Mouse (Mus musculus) granulocyte monocyte progenitor cell, adult 5-6 weeks (primary cell): Measurements from ENCODE around the gene Rbm20. TPM values are rescaled to one million over a fixed set of nuclear protein-coding genes. Genes with fewer than 3 reads are reported as not detected.

Source experiments
- ATAC-seq: replicated peaks from 2 replicates; pipeline ENCODE4 v1.8.0; 2016; ENCODE audit warnings: mild to moderate bottlenecking, moderate TSS enrichment, inconsistent platforms; ENCODE audit not compliant: poor library complexity, severe bottlenecking
- total RNA-seq, 2 experiments: library from RNA; stranded (forward) in 1 of 2; stranded (reverse) in 1 of 2; fragments of 200-712, 200-1000 nt in 1 of 2; fragments of >200 nt in 1 of 2; fragmentation: Nextera tagmentation in 1 of 2; gene quantifications; 2 replicates each; pipeline ENCODE4 v1.2.3; 2014 to 2017

The Rbm20 gene
- total RNA-seq, 2 experiments from 2014 or later: 0.05 to 0.09 TPM

- no peak for ATAC-seq
Measured at GRCm38 (mm10) chr19:53712297-53713025, 35.4 kb downstream of the Rbm20 start.

- ATAC-seq: no peak
Measured at GRCm38 (mm10) chr19:53713364-53713763, 36.3 kb downstream of the Rbm20 start.

GRCm38 (mm10) chr19:53716469-53716868 lies 39.4 kb downstream of the Rbm20 start:
- no peak for ATAC-seq

DNA sequence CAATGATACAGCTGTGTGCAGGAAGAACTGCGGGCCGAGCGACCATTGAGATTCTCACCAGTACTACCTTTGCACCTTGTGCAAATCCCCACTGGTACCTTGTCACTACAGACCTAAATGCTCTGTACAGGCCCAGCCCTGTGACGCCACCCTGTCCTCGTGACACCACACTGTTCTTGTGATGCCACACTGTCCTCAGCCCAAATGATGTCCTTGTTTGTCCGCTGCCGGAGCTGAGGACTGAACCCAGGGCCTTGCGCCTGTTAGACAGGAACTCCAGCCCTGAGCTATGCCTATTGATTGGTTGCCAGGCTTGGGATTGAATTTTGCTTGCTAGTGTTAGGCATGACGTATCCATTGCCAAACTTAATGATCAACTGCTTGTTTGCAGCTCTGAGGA lies 40.3 kb downstream of the Rbm20 start:
- ATAC-seq: no peak

GRCm38 (mm10) chr19:53722186-53722585 lies 45.1 kb downstream of the Rbm20 start:
- ATAC-seq: no peak

- no peak for ATAC-seq
Measured at GRCm38 (mm10) chr19:53724053-53724452, 46.9 kb downstream of the Rbm20 start.

DNA sequence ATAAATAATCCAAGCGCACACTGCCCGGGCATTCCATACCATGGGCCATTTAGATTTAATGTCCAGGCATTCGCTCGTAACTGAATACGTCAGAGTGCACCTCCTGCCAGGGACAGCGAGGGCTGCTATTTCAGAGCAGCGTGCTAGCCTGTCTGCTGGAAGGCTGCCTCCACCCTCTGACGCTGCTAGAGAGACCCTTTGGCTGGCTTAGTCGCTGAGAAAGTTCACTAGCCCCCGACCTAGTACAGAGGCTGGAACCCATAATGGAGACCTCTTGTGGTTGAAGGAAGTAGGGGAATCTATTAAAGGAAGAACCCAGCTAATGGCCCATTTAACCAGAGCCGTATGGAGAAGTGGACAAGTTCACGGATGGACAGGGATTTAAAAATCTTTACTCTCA lies 49.2 kb downstream of the Rbm20 start:
- ATAC-seq: no peak

GRCm38 (mm10) chr19:53726755-53727154 lies 49.6 kb downstream of the Rbm20 start:
- no peak for ATAC-seq

- ATAC-seq: no peak
Measured at GRCm38 (mm10) chr19:53727277-53727676, 50.2 kb downstream of the Rbm20 start.

- no peak for ATAC-seq
Measured at GRCm38 (mm10) chr19:53727886-53728669, 51.0 kb downstream of the Rbm20 start.

- ATAC-seq: no peak
Measured at GRCm38 (mm10) chr19:53729919-53730318, 52.8 kb downstream of the Rbm20 start.

DNA sequence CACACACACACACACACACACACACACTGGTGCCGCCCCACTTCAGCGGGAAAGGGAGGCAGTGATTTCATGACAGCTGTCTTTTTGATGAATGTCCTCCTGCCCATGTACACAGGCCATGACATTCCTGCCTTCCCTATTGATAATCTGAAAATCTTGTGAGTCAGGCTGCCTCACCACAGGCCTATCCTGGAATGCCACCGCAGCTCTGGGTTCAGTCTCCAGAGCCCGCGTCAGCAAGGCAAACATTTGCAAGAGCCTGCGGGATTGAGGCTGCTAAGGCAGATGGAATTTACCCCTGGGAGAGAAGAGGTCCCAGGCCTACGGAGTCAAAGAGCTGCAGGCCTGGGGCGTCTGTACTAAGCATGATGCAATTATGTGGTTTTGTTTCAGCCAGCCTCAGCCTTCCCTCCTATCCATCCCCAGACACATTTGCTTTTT lies 54.7 kb downstream of the Rbm20 start:
- peak; percentile 85 for ATAC-seq

GRCm38 (mm10) chr19:53734845-53735244 lies 57.7 kb downstream of the Rbm20 start:
- no peak for ATAC-seq

DNA sequence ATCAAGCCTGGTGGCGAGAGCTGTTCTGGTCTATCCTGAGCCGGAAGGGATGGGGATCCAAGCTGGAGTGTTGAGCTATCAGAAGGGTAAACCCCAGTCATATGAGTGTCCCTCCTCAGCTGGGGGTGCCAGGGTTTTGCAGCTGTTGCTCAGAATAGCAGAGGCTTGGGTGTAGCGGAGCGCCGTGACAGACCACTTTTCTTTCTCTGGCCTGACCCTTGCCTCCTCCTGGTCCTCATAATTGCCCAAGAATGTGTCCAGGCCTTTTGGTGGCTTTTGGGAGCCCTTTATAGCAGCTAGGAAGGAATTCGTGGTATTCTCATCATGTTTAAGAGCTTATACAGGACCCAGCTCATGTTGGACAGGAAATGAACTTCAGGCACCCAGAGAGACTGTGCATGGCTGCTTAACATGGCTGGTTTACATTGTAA lies 61.6 kb downstream of the Rbm20 start:
- no peak for ATAC-seq

- ATAC-seq: no peak
Measured at GRCm38 (mm10) chr19:53739570-53740266, 62.6 kb downstream of the Rbm20 start.

DNA sequence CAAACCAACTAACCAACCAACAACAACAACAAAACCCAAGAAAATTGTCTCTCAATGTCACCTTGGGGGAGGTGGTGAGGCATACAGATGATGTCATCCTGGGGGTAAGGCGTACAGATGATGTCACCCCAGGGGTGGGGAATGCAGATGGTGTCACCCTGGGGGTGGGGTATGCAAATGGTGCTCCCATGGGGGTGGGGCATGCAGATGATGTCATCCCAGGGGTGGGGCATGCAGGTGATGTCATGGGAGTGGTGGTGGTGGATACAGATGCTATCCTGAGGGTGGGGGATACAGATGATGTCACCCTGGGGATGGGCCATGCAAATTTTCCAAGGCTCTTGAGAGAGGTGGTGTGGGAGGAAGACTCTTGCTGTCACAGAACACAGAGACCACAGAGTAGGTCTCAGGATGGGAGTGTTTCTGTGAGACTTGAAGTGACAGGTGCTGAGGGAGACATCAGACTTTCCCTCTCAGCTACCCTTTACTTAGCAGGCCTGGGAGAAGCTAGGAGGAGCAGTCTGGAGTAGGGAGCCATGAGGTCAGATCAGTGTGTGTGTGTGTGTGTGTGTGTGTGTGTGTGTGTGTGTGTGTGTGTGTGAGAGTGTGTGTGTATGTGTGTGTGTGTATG lies 63.8 kb downstream of the Rbm20 start:
- peak; percentile 38 for ATAC-seq

DNA sequence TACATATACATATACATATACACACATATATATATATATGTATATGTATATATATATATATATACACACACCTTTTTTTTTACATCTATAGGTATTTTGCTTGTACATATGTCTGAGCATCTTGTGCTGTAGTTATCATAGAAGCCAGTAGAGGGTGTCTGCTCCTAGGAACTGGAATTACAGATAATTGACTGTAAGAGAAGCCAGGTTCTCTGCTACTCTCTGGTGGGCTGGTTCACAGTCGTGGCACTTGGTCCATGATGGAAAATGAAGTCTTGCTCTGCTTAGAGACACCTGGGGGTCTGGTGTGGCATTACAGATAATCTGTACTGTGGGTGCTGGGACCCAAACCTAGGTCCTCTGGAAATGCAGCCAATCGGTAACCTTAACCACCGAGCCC lies 64.8 kb downstream of the Rbm20 start:
- ATAC-seq: peak; percentile 54

GRCm38 (mm10) chr19:53745354-53745753 lies 68.2 kb downstream of the Rbm20 start:
- no peak for ATAC-seq

- no peak for ATAC-seq
Measured at GRCm38 (mm10) chr19:53746116-53746515, 69.0 kb downstream of the Rbm20 start.

GRCm38 (mm10) chr19:53748236-53748775 lies 71.2 kb downstream of the Rbm20 start:
- no peak for ATAC-seq
